Mouse (Mus musculus) midbrain, embryonic 13.5 days (tissue): ENCODE data around the gene Vax2. TPM values are rescaled to one million over a fixed set of nuclear protein-coding genes. Genes with fewer than 3 reads are reported as not detected.

Experiments
- ATAC-seq: fragments of 200-750 bp; cut with Nextera tagmentation; 2 replicates; pipeline ENCODE4 v1.8.0; 2017; ENCODE audit warnings: mild to moderate bottlenecking, moderate TSS enrichment, moderate library complexity
- H3K27ac ChIP-seq: fragments of 300-500 bp; sonication (generic); 2 replicates; pipeline ENCODE4 v1.5.1; 2015; ENCODE audit warnings: inconsistent platforms, mild to moderate bottlenecking, moderate library complexity
- H3K27me3 ChIP-seq: fragments of 300-500 bp; sonication (generic); 2 replicates; pipeline ENCODE4 v1.6.1; 2015; ENCODE audit warnings: mild to moderate bottlenecking, inconsistent platforms
- H3K36me3 ChIP-seq: fragments of 300-500 bp; sonication (generic); 2 replicates; pipeline ENCODE4 v1.6.1; 2015; ENCODE audit warnings: mild to moderate bottlenecking, inconsistent platforms
- H3K4me1 ChIP-seq: fragments of 300-500 bp; sonication (generic); replicated peaks from 2 replicates; pipeline ENCODE4 v1.6.1; 2015; ENCODE audit warnings: inconsistent platforms
- H3K4me2 ChIP-seq: fragments of 300-500 bp; sonication (generic); replicated peaks from 2 replicates; pipeline ENCODE4 v1.6.1; 2015; ENCODE audit warnings: moderate library complexity, mild to moderate bottlenecking, inconsistent platforms
- H3K4me3 ChIP-seq: fragments of 300-500 bp; sonication (generic); replicated peaks from 2 replicates; pipeline ENCODE4 v1.5.1; 2015; ENCODE audit warnings: mild to moderate bottlenecking, inconsistent platforms
- H3K9ac ChIP-seq: fragments of 300-500 bp; sonication (generic); replicated peaks from 2 replicates; pipeline ENCODE4 v1.6.1; 2015; ENCODE audit warnings: mild to moderate bottlenecking, inconsistent platforms
- H3K9me3 ChIP-seq: fragments of 300-500 bp; sonication (generic); 2 replicates; pipeline ENCODE4 v1.6.1; 2016; ENCODE audit warnings: mild to moderate bottlenecking, inconsistent platforms
- WGBS: fragments of 180-500 bp; shearing (Covaris S2); methylation state at CpG from one replicate; pipeline ENCODE4 v1.1.7; 2015; 5-methylcytosine and 5-hydroxymethylcytosine counted together
- polyA plus RNA-seq: library from polyadenylated mRNA; unstranded; fragments of >200 nt; fragmentation: Nextera tagmentation; extraction: Ambion mirVana; gene quantifications from 2 replicates; pipeline ENCODE4 v1.2.1, GENCODE M21; 2015

Vax2 gene
- polyA plus RNA-seq, 1 experiment from 2014 or later, result 0.46 TPM

GRCm38 (mm10) chr6:83701001-83701400, 10.1 kb upstream of the Vax2 start:
- H3K4me3 ChIP-seq, result no peak overlapping the region
- under 1% methylated on average over 11 of the region's 11 CpGs for WGBS
- H3K27ac ChIP-seq, result no peak overlapping the region
- H3K9ac ChIP-seq, result no peak overlapping the region
- no peaks in the 10 kb centered on the region for H3K9me3 ChIP-seq
- no peaks in the 10 kb centered on the region for H3K36me3 ChIP-seq
- no peak overlapping the region for H3K4me2 ChIP-seq
- H3K4me1 ChIP-seq, result peaks cover 4% of the 10 kb centered on the region
- ATAC-seq, result no peak
- H3K27me3 ChIP-seq, result peaks cover 95% of the 10 kb centered on the region

GRCm38 (mm10) chr6:83702146-83702999, 8.7 kb upstream of the Vax2 start:
- under 1% methylated on average over 53 of the region's 53 CpGs for WGBS
- H3K27me3 ChIP-seq, result peaks cover 95% of the 10 kb centered on the region
- H3K36me3 ChIP-seq, result no peaks in the 10 kb centered on the region
- H3K9ac ChIP-seq, result no peak overlapping the region
- H3K4me3 ChIP-seq, result no peak overlapping the region
- no peaks in the 10 kb centered on the region for H3K9me3 ChIP-seq
- H3K4me2 ChIP-seq, result peak overlapping the region; percentile 6; the same call in 1 of the 2 replicates
- ATAC-seq, result peak; percentile 50; the same call in 1 of the 2 replicates
- peaks cover 4% of the 10 kb centered on the region for H3K4me1 ChIP-seq
- H3K27ac ChIP-seq, result no peak overlapping the region

- Histone ChIP-seq H3K4me3 (no peak overlapping the region), H3K4me1 (peaks cover 4% of the 10 kb centered on the region), H3K9ac (no peak overlapping the region), H3K27me3 (peaks cover 95% of the 10 kb centered on the region), H3K4me2 (no peak overlapping the region), H3K36me3 (no peaks in the 10 kb centered on the region), H3K27ac (no peak overlapping the region), H3K9me3 (no peaks in the 10 kb centered on the region)
- WGBS, result under 1% methylated on average over 27 of the region's 27 CpGs
- ATAC-seq, result no peak
These were observed 7.9 kb upstream of the Vax2 start for GRCm38 (mm10) chr6:83703000-83703721.

GRCm38 (mm10) chr6:83703722-83704078, 7.4 kb upstream of the Vax2 start:
- H3K27me3 ChIP-seq, result peaks cover 95% of the 10 kb centered on the region
- no peak overlapping the region for H3K27ac ChIP-seq
- no peaks in the 10 kb centered on the region for H3K36me3 ChIP-seq
- no peak overlapping the region for H3K9ac ChIP-seq
- ATAC-seq, result no peak
- 1% methylated on average over 10 of the region's 10 CpGs for WGBS
- H3K4me3 ChIP-seq, result no peak overlapping the region
- H3K4me1 ChIP-seq, result peaks cover 4% of the 10 kb centered on the region
- no peak overlapping the region for H3K4me2 ChIP-seq
- H3K9me3 ChIP-seq, result no peaks in the 10 kb centered on the region

GRCm38 (mm10) chr6:83704294-83704693, 6.8 kb upstream of the Vax2 start:
- no peak for ATAC-seq
- Histone ChIP-seq H3K9ac (no peak overlapping the region), H3K4me3 (no peak overlapping the region), H3K27me3 (peaks cover 95% of the 10 kb centered on the region), H3K4me2 (no peak overlapping the region), H3K4me1 (peaks cover 4% of the 10 kb centered on the region), H3K27ac (no peak overlapping the region), H3K9me3 (no peaks in the 10 kb centered on the region), H3K36me3 (no peaks in the 10 kb centered on the region)
- 6% methylated on average over 1 of the region's 1 CpGs for WGBS

GRCm38 (mm10) chr6:83704701-83705100, 6.4 kb upstream of the Vax2 start:
- 18% methylated on average over 5 of the region's 5 CpGs for WGBS
- Histone ChIP-seq H3K9ac (no peak overlapping the region), H3K27ac (no peak overlapping the region), H3K4me3 (no peak overlapping the region), H3K4me2 (no peak overlapping the region), H3K4me1 (peaks cover 4% of the 10 kb centered on the region), H3K27me3 (peaks cover 95% of the 10 kb centered on the region), H3K36me3 (no peaks in the 10 kb centered on the region), H3K9me3 (no peaks in the 10 kb centered on the region)
- ATAC-seq, result no peak

GRCm38 (mm10) chr6:83707738-83708510, 3.1 kb upstream of the Vax2 start:
- Histone ChIP-seq H3K4me2 (no peak overlapping the region), H3K4me3 (no peak overlapping the region), H3K27ac (no peak overlapping the region), H3K27me3 (peaks cover 99% of the 10 kb centered on the region), H3K9ac (no peak overlapping the region), H3K36me3 (no peaks in the 10 kb centered on the region), H3K4me1 (peaks cover 20% of the 10 kb centered on the region), H3K9me3 (no peaks in the 10 kb centered on the region)
- WGBS, result 8% methylated on average over 6 of the region's 6 CpGs
- no peak for ATAC-seq

- Histone ChIP-seq H3K9me3 (no peaks in the 10 kb centered on the region), H3K27me3 (peaks cover 100% of the 10 kb centered on the region), H3K4me2 (peak overlapping the region; percentile 64), H3K4me1 (peaks cover 20% of the 10 kb centered on the region), H3K4me3 (peak overlapping the region; percentile 39), H3K9ac (no peak overlapping the region), H3K36me3 (no peaks in the 10 kb centered on the region), H3K27ac (no peak overlapping the region)
- ATAC-seq, result peak; percentile 71
- under 1% methylated on average over 32 of the region's 32 CpGs for WGBS
These were observed 550 bp upstream of the Vax2 start for GRCm38 (mm10) chr6:83710361-83711066.

GRCm38 (mm10) chr6:83711725-83712475, 836 bp downstream of the Vax2 start:
- H3K27me3 ChIP-seq, result peaks cover 96% of the 10 kb centered on the region
- H3K4me1 ChIP-seq, result peaks cover 20% of the 10 kb centered on the region
- WGBS, result 1% methylated on average over 45 of the region's 45 CpGs
- H3K36me3 ChIP-seq, result no peaks in the 10 kb centered on the region
- no peaks in the 10 kb centered on the region for H3K9me3 ChIP-seq
- peak overlapping the region; percentile 11; the same call in 1 of the 2 replicates for H3K9ac ChIP-seq
- peak overlapping the region; percentile 64 for H3K4me2 ChIP-seq
- 0 out of 2 replicates have a peak, but pooled peaks have one; percentile 5 for ATAC-seq
- peak overlapping the region; percentile 39 for H3K4me3 ChIP-seq
- H3K27ac ChIP-seq, result no peak overlapping the region

GRCm38 (mm10) chr6:83713271-83714136, 2.4 kb downstream of the Vax2 start:
- Histone ChIP-seq H3K27me3 (peaks cover 96% of the 10 kb centered on the region), H3K9me3 (no peaks in the 10 kb centered on the region), H3K9ac (no peak overlapping the region), H3K36me3 (no peaks in the 10 kb centered on the region), H3K4me3 (no peak overlapping the region), H3K27ac (no peak overlapping the region), H3K4me2 (no peak overlapping the region), H3K4me1 (peaks cover 20% of the 10 kb centered on the region)
- no peak for ATAC-seq
- WGBS, result 2% methylated on average over 12 of the region's 12 CpGs
